Mouse (Mus musculus): Measurements from ENCODE around the gene Pom121l12. TPM values are rescaled to one million over a fixed set of nuclear protein-coding genes. Genes with fewer than 3 reads are reported as not detected.

Pom121l12 gene
- not detected in 2 replicates for polyA plus RNA-seq (2012; rRNA removed)

DNA sequence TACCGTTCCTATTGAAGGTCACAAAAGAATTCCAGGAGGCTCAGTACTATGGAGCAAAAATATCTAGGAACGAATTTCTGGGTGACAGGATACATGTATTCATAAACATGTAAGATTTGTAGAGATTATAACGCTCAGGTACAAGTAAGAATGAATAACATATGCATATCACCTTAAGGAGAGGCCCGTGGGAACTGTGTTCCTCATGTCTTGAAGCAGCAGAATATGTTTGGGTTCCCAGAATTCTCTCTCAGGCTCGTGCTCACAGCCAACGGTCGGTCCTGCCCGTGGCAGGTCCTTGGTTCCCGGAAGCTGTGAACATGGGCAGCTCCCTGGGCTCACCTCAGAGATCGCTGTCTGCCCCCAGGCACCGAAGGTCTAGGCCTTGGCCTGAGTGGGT lies at the start of gene Pom121l12:
Pom121l12 (plus strand) TSS at position 301 of the 400 bp plus-strand sequence.

